Mouse (Mus musculus) heart, embryonic 10.5 days (tissue): Measurements from ENCODE around the gene Ddx1. TPM values are rescaled to one million over a fixed set of nuclear protein-coding genes. Genes with fewer than 3 reads are reported as not detected.
"Not testable (repeated sequence)": the region's sequence is repeated elsewhere in the genome, so short reads cannot be mapped to it uniquely, and the experiment has no call there.

Experiments
- DNase-seq: peaks from one replicate; pipeline ENCODE4 v3.0.0-alpha.2; 2017; ENCODE audit warnings: low spot score
- H3K27ac ChIP-seq: fragments of 300-500 bp; sonication (generic); 2 replicates; pipeline ENCODE4 v1.5.1; 2016; ENCODE audit warnings: mild to moderate bottlenecking
- H3K27me3 ChIP-seq: fragments of 300-500 bp; sonication (generic); 2 replicates; pipeline ENCODE4 v1.6.1; 2016; ENCODE audit warnings: mild to moderate bottlenecking; ENCODE audit not compliant: poor library complexity, insufficient read depth, severe bottlenecking
- H3K36me3 ChIP-seq: fragments of 300-500 bp; sonication (generic); 2 replicates; pipeline ENCODE4 v1.6.1; 2016; ENCODE audit warnings: mild to moderate bottlenecking, moderate library complexity
- H3K4me1 ChIP-seq: fragments of 300-500 bp; sonication (generic); 2 replicates; pipeline ENCODE4 v1.6.1; 2016; ENCODE audit warnings: mild to moderate bottlenecking
- H3K4me3 ChIP-seq: fragments of 300-500 bp; sonication (generic); 2 replicates; pipeline ENCODE4 v1.5.1; 2016; ENCODE audit warnings: mild to moderate bottlenecking, moderate library complexity
- H3K9me3 ChIP-seq: fragments of 300-500 bp; sonication (generic); 2 replicates; pipeline ENCODE4 v1.6.1; 2016; ENCODE audit warnings: mild to moderate bottlenecking, moderate library complexity
- whole genome bisulfite sequencing: fragments of 180-500 bp; shearing (Covaris S2); methylation state at CpG from one replicate; pipeline ENCODE4 v1.1.7; 2016; 5-methylcytosine and 5-hydroxymethylcytosine counted together
- polyA plus RNA-seq: library from polyadenylated mRNA; unstranded; fragments of >200 nt; fragmentation: Nextera tagmentation; extraction: Ambion mirVana; gene quantifications from 2 replicates; pipeline ENCODE4 v1.2.1, GENCODE M21; 2016

Ddx1 gene
- polyA plus RNA-seq, 1 experiment from 2014 or later = 165 TPM

DNA sequence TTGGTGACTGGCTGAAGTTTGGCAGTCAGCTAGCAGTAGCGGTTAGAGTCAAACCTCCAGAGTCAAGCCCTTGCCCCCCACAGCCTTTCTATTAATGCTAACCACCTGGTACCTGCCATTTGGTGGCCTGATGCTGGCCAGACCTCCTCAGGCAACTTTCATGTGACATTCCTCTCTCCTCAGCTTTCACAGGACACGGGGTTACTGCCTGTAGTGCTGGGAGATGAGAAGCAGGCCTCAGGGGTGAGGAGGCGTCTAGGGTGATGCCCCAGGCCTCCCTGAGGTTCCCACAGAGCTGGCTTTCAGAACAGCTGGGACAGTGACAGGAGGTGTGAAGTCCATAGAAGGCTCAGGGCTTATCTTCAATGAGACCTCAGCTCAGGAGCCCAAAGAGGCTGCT lies 50.9 kb downstream of the Ddx1 start:
- H3K36me3 ChIP-seq = no peaks in the 10 kb centered on the region
- H3K4me1 ChIP-seq = peaks cover 45% of the 10 kb centered on the region
- 13% methylated on average over 3 of the region's 3 CpGs for WGBS
- no peaks in the 10 kb centered on the region for H3K9me3 ChIP-seq
- H3K27me3 ChIP-seq = no peaks in the 10 kb centered on the region
- peak; percentile 85 for DNase-seq
- no peak overlapping the region for H3K4me3 ChIP-seq
- H3K27ac ChIP-seq = no peak overlapping the region

DNA sequence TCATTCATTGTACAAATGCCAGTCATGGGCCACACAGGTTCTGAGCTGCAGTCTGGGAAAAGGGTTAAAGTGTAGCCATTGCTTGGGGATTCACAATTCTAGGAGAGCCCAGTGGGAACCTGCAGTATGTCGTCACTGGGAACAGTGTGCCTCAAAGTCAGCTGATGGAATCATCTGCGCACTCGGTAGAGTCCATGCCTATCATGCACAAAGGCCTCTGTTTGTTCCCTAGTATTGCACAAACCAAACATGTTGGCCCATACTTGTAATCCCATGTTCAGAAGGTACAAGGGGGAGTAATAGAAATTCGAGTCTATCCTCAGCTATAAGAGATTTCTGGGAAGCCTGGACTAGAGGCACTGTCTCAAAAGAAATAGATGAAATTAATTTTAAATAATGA lies 52.9 kb downstream of the Ddx1 start:
- Histone ChIP-seq H3K4me1 (peaks cover 38% of the 10 kb centered on the region), H3K4me3 (no peak overlapping the region), H3K36me3 (no peaks in the 10 kb centered on the region), H3K9me3 (no peaks in the 10 kb centered on the region), H3K27me3 (no peaks in the 10 kb centered on the region), H3K27ac (no peak overlapping the region)
- 74% methylated on average over 4 of the region's 4 CpGs for WGBS
- no peak for DNase-seq

DNA sequence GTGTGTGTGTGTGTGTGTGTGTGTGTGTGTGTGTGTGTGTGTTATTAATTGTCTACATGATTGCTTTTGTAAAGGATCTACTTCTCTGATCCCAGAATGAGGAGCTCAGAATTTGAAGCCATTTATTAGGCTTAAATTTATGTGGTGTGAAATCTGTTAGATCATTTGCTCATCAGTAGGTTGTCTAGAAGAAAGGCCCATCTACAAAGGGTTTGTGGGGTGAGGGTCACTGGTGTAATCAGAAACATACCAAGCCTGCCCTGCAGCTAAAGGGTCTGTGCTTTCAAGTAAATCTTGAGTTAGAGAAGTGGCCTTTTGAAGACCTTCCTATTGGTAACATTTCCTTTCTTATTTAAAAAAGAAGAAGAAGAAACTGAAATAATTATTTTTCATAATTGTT lies 53.5 kb downstream of the Ddx1 start:
- no peak for DNase-seq
- peaks cover 32% of the 10 kb centered on the region for H3K4me1 ChIP-seq

DNA sequence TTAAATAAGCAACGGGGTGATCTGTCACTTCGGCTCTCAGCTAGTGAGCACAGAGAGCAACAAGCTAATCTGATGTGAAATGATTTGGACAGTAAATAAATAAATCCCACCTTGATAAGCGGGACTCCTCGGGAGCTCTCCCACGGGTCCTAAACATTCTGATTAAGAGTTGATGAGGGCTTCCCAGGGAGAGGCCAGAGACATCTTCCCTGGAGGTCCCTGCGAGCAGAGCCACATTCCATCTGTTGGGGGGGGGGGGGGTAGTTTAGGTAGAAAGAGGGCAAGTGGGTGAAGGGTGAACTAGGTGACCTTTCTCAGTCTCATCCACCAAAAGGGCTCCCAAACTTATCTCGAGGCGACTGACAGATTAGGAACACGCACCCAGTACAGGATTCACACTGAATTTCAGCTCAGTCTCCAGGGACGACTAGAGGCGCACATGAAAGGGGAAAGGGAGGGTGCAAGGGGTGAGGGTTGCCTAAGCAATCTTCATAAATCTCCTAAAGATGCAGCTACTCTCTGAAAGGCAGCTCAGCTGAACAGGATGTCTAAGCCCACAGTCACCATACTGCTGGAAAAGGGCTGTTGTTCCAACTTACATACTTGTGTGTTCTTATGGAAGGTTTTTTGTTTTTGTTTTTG lies 60.8 kb downstream of the Ddx1 start:
- Histone ChIP-seq H3K27me3 (no peaks in the 10 kb centered on the region), H3K36me3 (no peaks in the 10 kb centered on the region), H3K9me3 (no peaks in the 10 kb centered on the region), H3K27ac (0 out of 2 replicates have a peak overlapping the region, but pooled peaks have one; percentile 29), H3K4me1 (peaks cover 12% of the 10 kb centered on the region), H3K4me3 (no peak overlapping the region)
- 12% methylated on average over 11 of the region's 11 CpGs for WGBS
- DNase-seq = peak; percentile 52

More for the DNA sequence above, 53.5 kb downstream of the Ddx1 start:
- no peaks in the 10 kb centered on the region for H3K27me3 ChIP-seq
- no peaks in the 10 kb centered on the region for H3K9me3 ChIP-seq
- H3K36me3 ChIP-seq = no peaks in the 10 kb centered on the region
- H3K4me3 ChIP-seq = no peak overlapping the region
- H3K27ac ChIP-seq = no peak overlapping the region

DNA sequence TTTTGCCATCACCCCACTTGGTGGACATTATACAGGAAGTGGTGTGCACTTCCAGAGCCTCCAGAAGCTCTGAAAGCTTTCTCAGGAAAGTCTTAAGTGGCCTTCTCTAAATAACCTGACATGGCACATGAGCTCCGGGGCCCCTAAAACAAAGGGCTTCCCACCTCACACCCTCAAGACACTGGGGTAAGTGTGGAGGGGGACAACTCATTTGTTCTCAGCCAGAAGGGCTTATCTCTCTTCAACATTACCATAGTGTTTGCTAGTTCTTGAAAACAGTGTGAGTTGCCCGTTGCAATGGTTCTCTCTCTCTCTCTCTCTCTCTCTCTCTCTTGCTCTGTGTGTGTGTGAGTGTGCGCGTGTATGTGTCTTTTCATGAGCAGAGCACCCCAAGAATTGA lies 62.8 kb downstream of the Ddx1 start:
- Histone ChIP-seq H3K36me3 (no peaks in the 10 kb centered on the region), H3K4me3 (no peak overlapping the region), H3K4me1 (peaks cover 31% of the 10 kb centered on the region), H3K9me3 (no peaks in the 10 kb centered on the region), H3K27me3 (no peaks in the 10 kb centered on the region), H3K27ac (no peak overlapping the region)
- WGBS = 70% methylated on average over 4 of the region's 4 CpGs
- peak; percentile 19 for DNase-seq

DNA sequence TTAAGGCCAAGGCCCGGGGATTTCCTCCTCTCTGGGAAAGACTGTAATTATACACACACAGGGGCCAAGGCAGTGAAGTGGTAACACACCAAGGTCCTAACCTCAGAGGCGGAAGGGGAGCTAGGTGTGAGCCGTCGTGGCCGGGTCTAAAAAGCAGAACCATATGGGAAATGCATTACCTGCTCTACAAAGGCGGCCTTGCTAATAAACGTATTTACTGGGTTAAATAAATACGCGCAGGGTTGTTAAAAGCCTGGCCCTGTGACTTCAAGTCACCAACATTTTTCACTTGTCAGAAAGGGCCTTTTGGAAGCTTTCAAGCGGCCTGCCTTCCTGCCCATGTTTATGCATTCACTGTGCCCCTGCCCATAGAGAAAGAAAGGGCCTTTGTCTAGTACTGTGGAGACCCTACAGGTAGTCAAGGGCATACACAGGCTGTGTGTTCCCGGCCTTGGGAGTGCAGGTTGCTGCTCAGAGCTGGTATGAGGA lies 64.1 kb downstream of the Ddx1 start:
- peak; percentile 60 for DNase-seq
- H3K27ac ChIP-seq = peak overlapping the region; percentile 42
- H3K4me3 ChIP-seq = no peak overlapping the region
- 79% methylated on average over 11 of the region's 11 CpGs for WGBS
- H3K4me1 ChIP-seq = peaks cover 43% of the 10 kb centered on the region
- no peaks in the 10 kb centered on the region for H3K36me3 ChIP-seq
- H3K9me3 ChIP-seq = no peaks in the 10 kb centered on the region
- H3K27me3 ChIP-seq = no peaks in the 10 kb centered on the region

DNA sequence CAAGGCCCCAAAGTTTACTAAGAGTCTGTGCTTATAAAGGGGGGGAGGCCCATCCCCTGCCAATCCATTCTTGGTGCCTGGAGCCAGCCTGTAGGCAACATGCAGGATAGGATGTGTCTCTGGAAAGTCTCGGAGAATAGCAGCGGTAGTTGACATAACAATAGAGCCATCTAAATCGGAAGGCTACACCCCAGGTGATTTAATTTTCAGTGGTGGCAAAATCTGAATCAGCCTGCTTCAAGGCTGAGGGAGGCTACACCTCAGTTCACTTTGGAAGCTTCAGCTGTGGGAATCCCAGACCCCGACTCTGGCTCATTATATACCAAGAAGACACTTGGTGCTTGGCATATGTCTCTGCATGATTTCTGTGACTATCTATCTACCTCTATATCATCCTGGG lies 64.9 kb downstream of the Ddx1 start:
- not testable (repeated sequence) for H3K4me3 ChIP-seq, H3K36me3 ChIP-seq, H3K27me3 ChIP-seq, H3K9me3 ChIP-seq
- Histone ChIP-seq H3K4me1 (peaks cover 47% of the 10 kb centered on the region), H3K27ac (peak overlapping the region; percentile 4; the same call in 1 of the 2 replicates)
- peak; percentile 71 for DNase-seq
- 88% methylated on average over 4 of the region's 4 CpGs for WGBS

DNA sequence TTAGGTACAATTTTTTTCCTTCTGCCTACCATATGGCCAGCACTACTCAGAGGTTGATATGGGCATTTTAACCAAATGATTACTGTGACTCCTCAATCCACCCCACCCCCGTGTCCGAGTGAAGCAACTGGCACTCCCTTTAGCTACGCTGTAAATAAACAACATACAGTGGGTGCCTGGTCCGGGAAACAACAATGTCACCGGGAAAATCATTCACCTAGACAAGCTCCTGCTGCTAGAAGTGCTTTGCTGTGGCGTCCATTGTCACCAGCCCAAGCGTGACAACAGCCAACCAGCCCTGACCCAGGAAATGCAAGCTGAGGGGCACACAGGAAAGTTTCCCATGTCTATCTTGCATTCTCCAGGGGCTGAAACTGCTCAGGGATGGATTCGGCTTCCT lies 66.8 kb downstream of the Ddx1 start:
- Histone ChIP-seq H3K27me3 (no peaks in the 10 kb centered on the region), H3K27ac (peak overlapping the region; percentile 81; the same call in 1 of the 2 replicates), H3K4me1 (peaks cover 48% of the 10 kb centered on the region), H3K36me3 (no peaks in the 10 kb centered on the region), H3K4me3 (no peak overlapping the region), H3K9me3 (no peaks in the 10 kb centered on the region)
- WGBS = 62% methylated on average over 8 of the region's 8 CpGs
- DNase-seq = peak; percentile 50

DNA sequence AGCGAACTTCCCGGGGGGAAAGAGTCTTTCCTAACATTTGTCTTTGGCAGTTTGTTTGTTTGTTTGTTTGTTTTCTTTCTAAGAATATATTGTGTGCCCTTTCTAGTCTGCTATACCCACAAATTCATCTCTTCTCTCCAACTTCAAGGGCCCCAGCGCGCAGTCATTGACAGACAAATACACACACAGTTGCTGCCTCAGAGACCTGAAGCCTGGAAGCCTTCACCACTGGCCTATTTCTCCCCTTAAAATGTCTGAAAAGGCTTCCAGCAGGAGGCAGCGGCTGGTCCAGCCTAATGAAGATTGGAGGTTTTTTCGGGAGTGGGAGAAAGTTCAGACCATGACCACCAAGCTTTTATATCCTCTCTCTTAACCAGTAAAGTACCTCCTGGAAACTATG lies 67.3 kb downstream of the Ddx1 start:
- no peaks in the 10 kb centered on the region for H3K9me3 ChIP-seq
- H3K4me1 ChIP-seq = peaks cover 53% of the 10 kb centered on the region
- DNase-seq = peak; percentile 63
- H3K27ac ChIP-seq = peak overlapping the region; percentile 81; the same call in 1 of the 2 replicates
- 65% methylated on average over 6 of the region's 6 CpGs for WGBS
- H3K36me3 ChIP-seq = no peaks in the 10 kb centered on the region
- H3K27me3 ChIP-seq = no peaks in the 10 kb centered on the region
- H3K4me3 ChIP-seq = no peak overlapping the region

DNA sequence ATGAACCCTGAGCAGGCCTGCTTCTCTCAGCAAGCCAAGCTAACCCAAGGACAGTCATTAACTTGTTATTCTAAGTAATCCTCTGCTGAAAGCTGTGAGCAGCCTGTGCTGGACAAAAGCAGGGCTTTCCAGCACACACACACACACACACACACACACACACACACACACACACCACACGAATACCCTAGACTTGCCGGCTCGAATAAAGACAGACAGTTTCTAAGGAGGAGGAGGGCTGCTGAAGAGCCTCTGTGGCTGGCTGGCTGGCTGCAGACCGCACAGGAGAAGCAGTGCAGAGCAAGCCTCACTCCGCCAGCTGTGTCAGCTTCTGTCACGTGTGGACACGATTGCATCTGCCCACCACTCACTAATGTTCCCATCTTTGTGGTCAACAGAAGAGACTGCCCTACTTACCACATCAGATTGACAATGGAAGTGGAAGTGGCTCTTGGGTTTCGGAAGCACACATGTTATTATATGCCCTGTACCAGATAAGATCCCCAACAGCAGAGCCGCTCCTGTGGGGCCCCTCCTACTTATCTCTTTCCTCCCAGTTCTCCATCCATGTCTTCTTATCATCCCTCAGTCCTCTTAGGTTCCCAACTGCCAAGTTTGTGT lies 68.2 kb downstream of the Ddx1 start:
- 3% methylated on average over 9 of the region's 9 CpGs for WGBS
- Histone ChIP-seq H3K9me3 (no peaks in the 10 kb centered on the region), H3K36me3 (no peaks in the 10 kb centered on the region), H3K4me1 (peaks cover 62% of the 10 kb centered on the region), H3K4me3 (peak overlapping the region; percentile 37; the same call in 1 of the 2 replicates), H3K27me3 (no peaks in the 10 kb centered on the region), H3K27ac (peak overlapping the region; percentile 81)
- DNase-seq = peak; percentile 86

DNA sequence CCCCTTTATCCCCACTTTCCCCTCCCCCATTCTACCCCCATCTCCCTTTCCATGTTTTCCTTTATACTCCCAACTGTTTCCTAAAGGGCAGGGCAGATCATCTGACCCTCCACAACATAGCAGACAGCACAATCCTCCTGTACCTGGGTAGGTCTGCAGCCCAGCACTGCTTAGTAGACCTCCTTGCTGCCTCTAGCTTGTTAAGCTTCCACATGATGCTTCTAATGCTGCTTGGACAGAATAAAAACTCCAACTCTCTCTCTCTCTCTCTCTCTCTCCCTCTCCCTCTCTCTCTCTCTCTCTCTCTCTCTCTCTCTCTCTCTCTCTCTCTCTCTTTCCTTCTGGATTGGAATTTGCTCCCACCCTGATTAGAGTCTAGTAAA lies 68.7 kb downstream of the Ddx1 start:
- Histone ChIP-seq H3K4me3 (peak overlapping the region; percentile 37; the same call in 1 of the 2 replicates), H3K9me3 (no peaks in the 10 kb centered on the region), H3K27ac (peak overlapping the region; percentile 81), H3K4me1 (peaks cover 66% of the 10 kb centered on the region), H3K36me3 (no peaks in the 10 kb centered on the region), H3K27me3 (no peaks in the 10 kb centered on the region)
- no peak for DNase-seq

DNA sequence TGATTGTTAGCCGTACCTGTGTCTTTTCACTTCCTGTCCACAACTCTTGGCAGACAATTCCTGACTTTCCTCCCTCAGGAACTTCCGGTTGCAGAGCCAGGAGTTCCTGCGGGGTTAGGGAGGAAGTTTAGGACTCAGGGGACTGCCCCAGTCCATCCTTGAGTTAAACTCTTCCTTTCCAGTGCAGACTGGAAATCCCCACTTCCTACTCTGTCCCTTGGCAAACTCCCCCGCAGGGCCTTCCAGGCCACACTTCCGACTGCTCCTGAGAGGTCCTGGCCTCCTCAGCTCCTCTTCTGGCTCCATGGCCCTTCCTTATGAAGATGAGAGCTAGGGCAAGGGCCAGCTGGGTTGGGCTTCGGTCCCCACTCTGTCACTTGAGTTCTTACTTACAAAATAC lies 71.4 kb downstream of the Ddx1 start:
- WGBS = 53% methylated on average over 6 of the region's 6 CpGs
- Histone ChIP-seq H3K4me1 (peaks cover 56% of the 10 kb centered on the region), H3K27me3 (no peaks in the 10 kb centered on the region), H3K27ac (peak overlapping the region; percentile 71; the same call in 1 of the 2 replicates), H3K36me3 (no peaks in the 10 kb centered on the region), H3K9me3 (no peaks in the 10 kb centered on the region), H3K4me3 (no peak overlapping the region)
- no peak for DNase-seq

DNA sequence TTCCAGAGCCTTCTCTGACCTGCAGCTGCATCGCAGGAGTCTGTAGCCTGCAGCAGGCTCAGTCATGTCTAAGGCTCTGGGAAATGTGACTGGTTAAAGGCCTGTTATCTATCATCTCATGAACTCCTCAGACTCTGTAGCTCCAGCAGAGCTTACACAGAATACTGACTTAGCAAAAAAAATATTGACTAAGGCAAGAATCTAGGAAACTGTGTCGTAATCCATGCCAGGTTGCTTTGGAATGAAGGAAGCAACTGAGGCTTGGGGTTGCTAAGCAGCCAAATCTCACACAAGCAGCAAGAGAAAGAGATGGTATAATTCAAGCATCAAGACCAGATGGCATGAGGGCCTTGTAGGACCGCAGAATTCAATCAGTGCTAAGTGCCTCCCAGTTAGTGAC lies 72.1 kb downstream of the Ddx1 start:
- Histone ChIP-seq H3K9me3 (no peaks in the 10 kb centered on the region), H3K27ac (peak overlapping the region; percentile 71; the same call in 1 of the 2 replicates), H3K4me1 (peaks cover 49% of the 10 kb centered on the region), H3K4me3 (no peak overlapping the region), H3K27me3 (no peaks in the 10 kb centered on the region), H3K36me3 (no peaks in the 10 kb centered on the region)
- 55% methylated on average over 3 of the region's 3 CpGs for WGBS
- DNase-seq = no peak
